Mouse (Mus musculus): ENCODE measurements at regions not wholly inside any gene's neighbourhood (a gene's known extent, or its start where the extent isn't known, plus 50 kb on each side); places are given as distances from the start of the nearest gene placed in this dataset.

GRCm38 (mm10) chr12:16068940-16069339, 252.2 kb upstream of the Trib2 start:
- TF ChIP-seq CTCF (IDR thresholded peaks at IDR 0.05; ENCODE audit: control insufficient read depth, insufficient read depth, insufficient replicate concordance, low read depth, low read length) (no peak), POLR2A (IDR thresholded peaks at IDR 0.05; ENCODE audit: control insufficient read depth, low read depth, low read length) (no peak)
